Mouse (Mus musculus): Measurements from ENCODE around the gene Itga9. TPM values are rescaled to one million over a fixed set of nuclear protein-coding genes. Genes with fewer than 3 reads are reported as not detected.

Gene Itga9
- polyA plus RNA-seq, 1 experiment: 15.0 TPM

GRCm38 (mm10) chr9:118881281-118881945 lies 274.9 kb downstream of the Itga9 start:
- DNase-seq: peak; percentile 39
- no peaks in the 10 kb centered on the region for H3K4me1 ChIP-seq (ENCODE audit: control insufficient read depth, insufficient read depth, low read length)
- no peaks in the 10 kb centered on the region for H3K36me3 ChIP-seq (ENCODE audit: control insufficient read depth, insufficient read depth, low read length)
- no peaks in the 10 kb centered on the region for H3K27me3 ChIP-seq (replicated peaks; ENCODE audit: control insufficient read depth, insufficient read depth, low read length)
- H3K27ac ChIP-seq (ENCODE audit: insufficient read depth, low read depth, low read length): no peak overlapping the region
- WGBS: 73% methylated on average over 7 of the region's 7 CpGs
- H3K4me3 ChIP-seq (ENCODE audit: insufficient read depth, low read depth, low read length): no peak overlapping the region
- TF ChIP-seq POLR2A (IDR thresholded peaks at IDR 0.05; ENCODE audit: low read depth, low read length): no peak
- TF ChIP-seq CTCF (conservative IDR thresholded peaks at IDR 0.05; ENCODE audit: insufficient read depth, insufficient read length, low read depth, low read length): peak; percentile 67

DNA sequence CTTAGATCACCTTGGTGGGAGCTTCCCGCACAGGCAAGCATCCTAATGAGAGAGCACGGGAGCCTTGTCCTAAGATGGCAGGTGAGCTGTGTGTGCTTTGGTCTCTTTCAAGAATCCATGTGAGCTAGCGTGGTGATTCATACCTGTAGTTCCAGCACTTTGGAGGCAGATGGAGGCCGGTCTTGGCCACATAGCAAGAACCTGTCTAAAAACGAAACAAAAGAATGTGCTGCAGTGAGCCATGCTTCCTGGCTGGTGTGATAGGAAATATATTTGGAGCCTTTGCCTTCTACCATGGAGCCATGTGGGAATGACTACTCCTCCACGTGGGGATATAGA lies 275.4 kb downstream of the Itga9 start:
- Histone ChIP-seq H3K36me3 (ENCODE audit: control insufficient read depth, insufficient read depth, low read length) (no peaks in the 10 kb centered on the region), H3K27me3 (replicated peaks; ENCODE audit: control insufficient read depth, insufficient read depth, low read length) (no peaks in the 10 kb centered on the region), H3K4me1 (ENCODE audit: control insufficient read depth, insufficient read depth, low read length) (no peaks in the 10 kb centered on the region), H3K4me3 (ENCODE audit: insufficient read depth, low read depth, low read length) (no peak overlapping the region), H3K27ac (ENCODE audit: insufficient read depth, low read depth, low read length) (no peak overlapping the region)
- WGBS: 69% methylated on average over 6 of the region's 6 CpGs
- DNase-seq: no peak
- TF ChIP-seq POLR2A (IDR thresholded peaks at IDR 0.05; ENCODE audit: low read depth, low read length) (no peak), CTCF (conservative IDR thresholded peaks at IDR 0.05; ENCODE audit: insufficient read depth, insufficient read length, low read depth, low read length) (no peak)

GRCm38 (mm10) chr9:118883150-118883549 lies 276.7 kb downstream of the Itga9 start:
- Histone ChIP-seq H3K27ac (ENCODE audit: insufficient read depth, low read depth, low read length) (no peak overlapping the region), H3K4me3 (ENCODE audit: insufficient read depth, low read depth, low read length) (no peak overlapping the region), H3K36me3 (ENCODE audit: control insufficient read depth, insufficient read depth, low read length) (no peaks in the 10 kb centered on the region), H3K4me1 (ENCODE audit: control insufficient read depth, insufficient read depth, low read length) (no peaks in the 10 kb centered on the region), H3K27me3 (replicated peaks; ENCODE audit: control insufficient read depth, insufficient read depth, low read length) (no peaks in the 10 kb centered on the region)
- TF ChIP-seq POLR2A (IDR thresholded peaks at IDR 0.05; ENCODE audit: low read depth, low read length) (no peak), CTCF (conservative IDR thresholded peaks at IDR 0.05; ENCODE audit: insufficient read depth, insufficient read length, low read depth, low read length) (no peak)
- 95% methylated on average over 7 of the region's 7 CpGs for WGBS
- no peak for DNase-seq

- no peaks in the 10 kb centered on the region for H3K4me1 ChIP-seq (ENCODE audit: control insufficient read depth, insufficient read depth, low read length)
- H3K27me3 ChIP-seq (replicated peaks; ENCODE audit: control insufficient read depth, insufficient read depth, low read length): no peaks in the 10 kb centered on the region
- no peak overlapping the region for H3K27ac ChIP-seq (ENCODE audit: insufficient read depth, low read depth, low read length)
- H3K4me3 ChIP-seq (ENCODE audit: insufficient read depth, low read depth, low read length): no peak overlapping the region
- TF ChIP-seq CTCF (conservative IDR thresholded peaks at IDR 0.05; ENCODE audit: insufficient read depth, insufficient read length, low read depth, low read length) (no peak), POLR2A (IDR thresholded peaks at IDR 0.05; ENCODE audit: low read depth, low read length) (no peak)
- 73% methylated on average over 6 of the region's 6 CpGs for WGBS
- no peak for DNase-seq
- H3K36me3 ChIP-seq (ENCODE audit: control insufficient read depth, insufficient read depth, low read length): no peaks in the 10 kb centered on the region
Observed at GRCm38 (mm10) chr9:118885785-118886184, 279.3 kb downstream of the Itga9 start.

- no peak overlapping the region for H3K4me3 ChIP-seq (ENCODE audit: insufficient read depth, low read depth, low read length)
- H3K27ac ChIP-seq (ENCODE audit: insufficient read depth, low read depth, low read length): no peak overlapping the region
- H3K27me3 ChIP-seq (replicated peaks; ENCODE audit: control insufficient read depth, insufficient read depth, low read length): no peaks in the 10 kb centered on the region
- DNase-seq: no peak
- H3K4me1 ChIP-seq (ENCODE audit: control insufficient read depth, insufficient read depth, low read length): no peaks in the 10 kb centered on the region
- TF ChIP-seq POLR2A (IDR thresholded peaks at IDR 0.05; ENCODE audit: low read depth, low read length): no peak
- no peak for TF ChIP-seq CTCF (conservative IDR thresholded peaks at IDR 0.05; ENCODE audit: insufficient read depth, insufficient read length, low read depth, low read length)
- no peaks in the 10 kb centered on the region for H3K36me3 ChIP-seq (ENCODE audit: control insufficient read depth, insufficient read depth, low read length)
- WGBS: 88% methylated on average over 7 of the region's 7 CpGs
Observed at GRCm38 (mm10) chr9:118887201-118887600, 280.7 kb downstream of the Itga9 start.

DNA sequence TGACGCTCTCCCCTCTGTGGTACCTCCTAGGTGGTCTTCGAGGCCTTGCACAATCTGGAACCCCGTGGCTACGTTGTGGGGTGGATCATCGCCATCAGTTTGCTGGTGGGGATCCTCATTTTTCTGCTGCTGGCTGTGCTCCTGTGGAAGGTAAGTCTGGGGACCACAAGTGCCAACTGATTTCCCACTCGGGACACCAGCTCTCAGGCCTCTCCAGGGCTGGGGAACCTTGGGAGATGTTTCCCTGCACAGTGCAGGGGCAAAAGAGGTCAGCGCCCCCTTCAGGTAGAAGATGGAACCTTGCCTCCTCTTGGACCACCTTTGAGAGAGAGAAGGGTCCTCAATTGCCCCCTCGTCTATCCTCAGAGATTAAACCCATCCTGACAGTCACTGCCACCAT lies 281.2 kb downstream of the Itga9 start:
- no peak for DNase-seq
- 97% methylated on average over 8 of the region's 8 CpGs for WGBS
- no peaks in the 10 kb centered on the region for H3K4me1 ChIP-seq (ENCODE audit: control insufficient read depth, insufficient read depth, low read length)
- TF ChIP-seq POLR2A (IDR thresholded peaks at IDR 0.05; ENCODE audit: low read depth, low read length) (no peak), CTCF (conservative IDR thresholded peaks at IDR 0.05; ENCODE audit: insufficient read depth, insufficient read length, low read depth, low read length) (no peak)
- H3K4me3 ChIP-seq (ENCODE audit: insufficient read depth, low read depth, low read length): no peak overlapping the region
- no peaks in the 10 kb centered on the region for H3K27me3 ChIP-seq (replicated peaks; ENCODE audit: control insufficient read depth, insufficient read depth, low read length)
- H3K36me3 ChIP-seq (ENCODE audit: control insufficient read depth, insufficient read depth, low read length): no peaks in the 10 kb centered on the region
- no peak overlapping the region for H3K27ac ChIP-seq (ENCODE audit: insufficient read depth, low read depth, low read length)

DNA sequence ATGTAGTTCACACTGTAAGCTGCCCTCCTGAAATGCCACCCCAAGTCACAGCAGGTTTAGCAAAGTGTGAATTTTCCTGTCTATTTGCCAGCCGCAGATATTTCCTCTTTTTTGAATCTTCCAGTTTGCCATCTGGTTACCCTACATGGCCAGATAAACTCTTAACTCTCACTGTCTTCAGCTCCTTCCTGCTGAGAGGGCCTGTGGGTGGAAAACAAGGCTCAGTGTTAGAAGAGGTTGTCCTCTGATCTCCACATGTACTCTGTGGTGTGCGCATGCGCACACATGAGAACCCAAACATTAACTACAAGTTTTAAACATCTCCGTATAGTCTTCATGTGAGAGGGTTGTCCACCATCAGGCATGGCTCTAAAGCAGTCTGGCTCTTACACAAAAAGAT lies 283.7 kb downstream of the Itga9 start:
- 92% methylated on average over 4 of the region's 4 CpGs for WGBS
- no peak for DNase-seq
- H3K4me1 ChIP-seq (ENCODE audit: control insufficient read depth, insufficient read depth, low read length): no peaks in the 10 kb centered on the region
- no peaks in the 10 kb centered on the region for H3K27me3 ChIP-seq (replicated peaks; ENCODE audit: control insufficient read depth, insufficient read depth, low read length)
- TF ChIP-seq CTCF (conservative IDR thresholded peaks at IDR 0.05; ENCODE audit: insufficient read depth, insufficient read length, low read depth, low read length) (no peak), POLR2A (IDR thresholded peaks at IDR 0.05; ENCODE audit: low read depth, low read length) (no peak)
- H3K36me3 ChIP-seq (ENCODE audit: control insufficient read depth, insufficient read depth, low read length): no peaks in the 10 kb centered on the region
- no peak overlapping the region for H3K4me3 ChIP-seq (ENCODE audit: insufficient read depth, low read depth, low read length)
- H3K27ac ChIP-seq (ENCODE audit: insufficient read depth, low read depth, low read length): no peak overlapping the region
